Mouse (Mus musculus) liver, adult 2 months (tissue): ENCODE measurements around the gene Ddah2. TPM values are rescaled to one million over a fixed set of nuclear protein-coding genes. Genes with fewer than 3 reads are reported as not detected.

Experiments
- DNase-seq: peaks from one replicate; pipeline ENCODE4 v3.0.0-alpha.2; 2011; ENCODE audit warnings: low read depth, low spot score; ENCODE audit errors: extremely low read depth
- H3K27ac ChIP-seq: fragments of 200-500 bp; replicated peaks from 2 replicates; pipeline ENCODE4 v1.5.1; 2012; ENCODE audit warnings: low read depth, mild to moderate bottlenecking, control low read depth, inconsistent platforms, low read length; ENCODE audit not compliant: insufficient read depth
- H3K27me3 ChIP-seq: fragments of 200-500 bp; 2 replicates; pipeline ENCODE4 v1.6.1; 2012; ENCODE audit warnings: mild to moderate bottlenecking, moderate library complexity, low read length, inconsistent platforms; ENCODE audit not compliant: control insufficient read depth, insufficient read depth
- H3K36me3 ChIP-seq: fragments of 200-500 bp; 2 replicates; pipeline ENCODE4 v1.6.1; 2012; ENCODE audit warnings: low read length, inconsistent platforms; ENCODE audit not compliant: control insufficient read depth, insufficient read depth
- H3K4me1 ChIP-seq: fragments of 200-500 bp; 2 replicates; pipeline ENCODE4 v1.6.1; 2011; ENCODE audit warnings: low read length; ENCODE audit not compliant: control insufficient read depth, insufficient read depth
- H3K4me3 ChIP-seq: fragments of 200-500 bp; 2 replicates; pipeline ENCODE4 v1.5.1; 2011; ENCODE audit warnings: low read depth, mild to moderate bottlenecking, control low read depth, low read length, moderate library complexity; ENCODE audit not compliant: insufficient read depth
- H3K79me2 ChIP-seq: fragments of 200-500 bp; 2 replicates; pipeline ENCODE4 v1.6.1; 2012; ENCODE audit warnings: inconsistent platforms, mild to moderate bottlenecking, low read length, moderate library complexity; ENCODE audit not compliant: control insufficient read depth, insufficient read depth
- H3K9ac ChIP-seq: fragments of 200-500 bp; 2 replicates; pipeline ENCODE4 v1.6.1; 2012; ENCODE audit warnings: low read depth, mild to moderate bottlenecking, control low read depth, inconsistent platforms, low read length
- CTCF ChIP-seq: fragments of 200-500 bp; IDR thresholded peaks from 2 replicates; pipeline ENCODE4 v1.5.1; 2011; ENCODE audit warnings: low read depth, low read length, control low read depth
- POLR2A ChIP-seq: fragments of 200-500 bp; IDR thresholded peaks from 2 replicates; pipeline ENCODE4 v1.6.1; 2011; ENCODE audit warnings: low read length, control low read depth; ENCODE audit not compliant: insufficient read depth; ENCODE audit errors: extremely low read depth
- WGBS: fragments of 180-500 bp; shearing (Covaris S2); methylation state at CpG from one replicate; pipeline ENCODE4 v1.1.7; 2018; 5-methylcytosine and 5-hydroxymethylcytosine counted together
- polyA plus RNA-seq: library from polyadenylated mRNA; depleted of rRNA; stranded (reverse); fragments of >200 nt; gene quantifications from 2 replicates; pipeline ENCODE4 v1.2.3, GENCODE M21; 2012; rRNA removed
- total RNA-seq: library from RNA; depleted of rRNA; stranded (reverse); fragments of >200 nt; gene quantifications from 2 replicates; pipeline ENCODE4 v1.2.3, GENCODE M21; 2014; rRNA removed

Gene Ddah2
- total and polyA plus RNA-seq, 2 experiments: 3.0 to 3.9 TPM

- Histone ChIP-seq H3K27me3 (no peaks in the 10 kb centered on the region), H3K27ac (no peak overlapping the region), H3K79me2 (no peaks in the 10 kb centered on the region), H3K9ac (no peak overlapping the region), H3K4me1 (peaks cover 7% of the 10 kb centered on the region; the same call in 1 of the 2 replicates), H3K36me3 (peaks cover 8% of the 10 kb centered on the region), H3K4me3 (no peak overlapping the region)
- TF ChIP-seq POLR2A: no peak
- TF ChIP-seq CTCF: no peak
- 84% methylated on average over 6 of the region's 6 CpGs for WGBS
- DNase-seq: no peak
Measured at GRCm38 (mm10) chr17:35104754-35105153, 45.9 kb downstream of the Ddah2 start.

- Histone ChIP-seq H3K27me3 (no peaks in the 10 kb centered on the region), H3K36me3 (peaks cover 8% of the 10 kb centered on the region), H3K79me2 (no peaks in the 10 kb centered on the region), H3K9ac (no peak overlapping the region), H3K4me3 (no peak overlapping the region), H3K4me1 (peaks cover 7% of the 10 kb centered on the region; the same call in 1 of the 2 replicates), H3K27ac (no peak overlapping the region)
- DNase-seq: no peak
- TF ChIP-seq POLR2A (no peak), CTCF (peak; percentile 64)
- WGBS: 43% methylated on average over 13 of the region's 13 CpGs
Measured at GRCm38 (mm10) chr17:35105740-35106389, 47.0 kb downstream of the Ddah2 start.

- H3K36me3 ChIP-seq: peaks cover 5% of the 10 kb centered on the region; the same call in 1 of the 2 replicates
- no peak overlapping the region for H3K9ac ChIP-seq
- H3K27ac ChIP-seq: no peak overlapping the region
- peaks cover 7% of the 10 kb centered on the region; the same call in 1 of the 2 replicates for H3K4me1 ChIP-seq
- 80% methylated on average over 3 of the region's 3 CpGs for WGBS
- no peak for TF ChIP-seq POLR2A
- no peak for TF ChIP-seq CTCF
- no peak for DNase-seq
- H3K79me2 ChIP-seq: no peaks in the 10 kb centered on the region
- H3K4me3 ChIP-seq: no peak overlapping the region
- H3K27me3 ChIP-seq: no peaks in the 10 kb centered on the region
Measured at GRCm38 (mm10) chr17:35106522-35106921, 47.7 kb downstream of the Ddah2 start.

GRCm38 (mm10) chr17:35108097-35108496, 49.3 kb downstream of the Ddah2 start, which contains the start of gene Ly6g5c:
Gene Ly6g5c, plus strand, starts transcription at chr17:35108279.
- 88% methylated on average over 6 of the region's 6 CpGs for WGBS
- H3K36me3 ChIP-seq: no peaks in the 10 kb centered on the region
- H3K4me1 ChIP-seq: peaks cover 4% of the 10 kb centered on the region; the same call in 1 of the 2 replicates
- no peak for TF ChIP-seq CTCF
- no peak for TF ChIP-seq POLR2A
- DNase-seq: no peak
- H3K27ac ChIP-seq: no peak within 1 kb of the TSS
- no peak within 1 kb of the TSS for H3K4me3 ChIP-seq
- no peaks in the 10 kb centered on the region for H3K27me3 ChIP-seq
- H3K79me2 ChIP-seq: no peaks in the 10 kb centered on the region
- no peak within 1 kb of the TSS for H3K9ac ChIP-seq

Other genes starting within 250 kb of the Ddah2 start
Only the 30 nearest of the 45 such genes appear.
- gene Slc44a4, start 144.6 kb upstream of the Ddah2 start, total RNA-seq: 0.13 and 0.18 TPM in 2 replicates
- 0.34 and 0.35 TPM in 2 replicates for gene Slc44a4, start 144.6 kb upstream of the Ddah2 start, polyA plus RNA-seq
- gene Neu1, start 127.8 kb upstream of the Ddah2 start, total RNA-seq: 27.6 and 36.8 TPM in 2 replicates
- 52.5 and 62.5 TPM in 2 replicates for gene Neu1, start 127.8 kb upstream of the Ddah2 start, polyA plus RNA-seq
- 3.6 and 10.1 TPM in 2 replicates for gene Hspa1b, start 99.8 kb upstream of the Ddah2 start, total RNA-seq
- 10.0 and 11.2 TPM in 2 replicates for gene Hspa1b, start 99.8 kb upstream of the Ddah2 start, polyA plus RNA-seq
- gene Gm20481, start 89.1 kb upstream of the Ddah2 start, total RNA-seq: not detected in 2 replicates
- gene Gm20481, start 89.1 kb upstream of the Ddah2 start, polyA plus RNA-seq: not detected in 2 replicates
- 0.18 and 0.60 TPM in 2 replicates for gene Hspa1a, start 86.9 kb upstream of the Ddah2 start, total RNA-seq
- gene Hspa1a, start 86.9 kb upstream of the Ddah2 start, polyA plus RNA-seq: 0.45 TPM in 2 replicates
- gene Hspa1l, start 86.3 kb upstream of the Ddah2 start, total RNA-seq: 0.18 TPM in 1 of 2 replicates, not detected in the other
- gene Hspa1l, start 86.3 kb upstream of the Ddah2 start, polyA plus RNA-seq: 0.05 TPM in 1 of 2 replicates, not detected in the other
- 7.9 and 11.1 TPM in 2 replicates for gene Lsm2, start 77.2 kb upstream of the Ddah2 start, total RNA-seq
- gene Lsm2, start 77.2 kb upstream of the Ddah2 start, polyA plus RNA-seq: 55.1 and 63.0 TPM in 2 replicates
- gene Vars, start 58.0 kb upstream of the Ddah2 start, total RNA-seq: 11.8 and 27.5 TPM in 2 replicates
- gene Vars, start 58.0 kb upstream of the Ddah2 start, polyA plus RNA-seq: 39.8 and 52.7 TPM in 2 replicates
- gene Vwa7, start 42.5 kb upstream of the Ddah2 start, total RNA-seq: 0.07 and 0.09 TPM in 2 replicates
- gene Vwa7, start 42.5 kb upstream of the Ddah2 start, polyA plus RNA-seq: 0.16 and 0.27 TPM in 2 replicates
- gene Sapcd1, start 31.0 kb upstream of the Ddah2 start, total RNA-seq: 0.54 TPM in 1 of 2 replicates, not detected in the other
- gene Sapcd1, start 31.0 kb upstream of the Ddah2 start, polyA plus RNA-seq: 0.66 TPM in 1 of 2 replicates, not detected in the other
- 1.0 and 2.0 TPM in 2 replicates for gene Msh5, start 12.3 kb upstream of the Ddah2 start, total RNA-seq
- 1.1 and 3.9 TPM in 2 replicates for gene Msh5, start 12.3 kb upstream of the Ddah2 start, polyA plus RNA-seq
- gene Clic1, start 9.1 kb upstream of the Ddah2 start, total RNA-seq: 15.9 and 20.3 TPM in 2 replicates
- gene Clic1, start 9.1 kb upstream of the Ddah2 start, polyA plus RNA-seq: 12.2 and 16.8 TPM in 2 replicates
- not detected in 2 replicates for gene Ly6g6c, start 6.4 kb downstream of the Ddah2 start, total RNA-seq
- not detected in 2 replicates for gene Ly6g6c, start 6.4 kb downstream of the Ddah2 start, polyA plus RNA-seq
- gene Mpig6b, start 7.1 kb downstream of the Ddah2 start, total RNA-seq: 0.18 TPM in 1 of 2 replicates, not detected in the other
- gene Mpig6b, start 7.1 kb downstream of the Ddah2 start, polyA plus RNA-seq: 0.06 TPM in 1 of 2 replicates, not detected in the other
- gene Ly6g6e, start 17.9 kb downstream of the Ddah2 start, total RNA-seq: 0.37 TPM in 1 of 2 replicates, not detected in the other
- gene Ly6g6e, start 17.9 kb downstream of the Ddah2 start, polyA plus RNA-seq: 0.33 and 0.35 TPM in 2 replicates
- gene Ly6g6d, start 19.0 kb downstream of the Ddah2 start, total RNA-seq: 0.47 TPM in 1 of 2 replicates, not detected in the other
- 0.24 and 0.67 TPM in 2 replicates for gene Ly6g6d, start 19.0 kb downstream of the Ddah2 start, polyA plus RNA-seq
- gene Ly6g6f, start 26.6 kb downstream of the Ddah2 start, total RNA-seq: not detected in 2 replicates
- 0.07 TPM in 2 replicates for gene Ly6g6f, start 26.6 kb downstream of the Ddah2 start, polyA plus RNA-seq
- gene Abhd16a, start 30.2 kb downstream of the Ddah2 start, total RNA-seq: 62.2 and 63.3 TPM in 2 replicates
- gene Abhd16a, start 30.2 kb downstream of the Ddah2 start, polyA plus RNA-seq: 78.4 and 83.0 TPM in 2 replicates
- gene Ly6g5c, start 49.2 kb downstream of the Ddah2 start, total RNA-seq: not detected in 2 replicates
- gene Ly6g5c, start 49.2 kb downstream of the Ddah2 start, polyA plus RNA-seq: not detected in 2 replicates
- gene Ly6g5b, start 56.4 kb downstream of the Ddah2 start, total RNA-seq: 0.40 and 0.46 TPM in 2 replicates
- gene Ly6g5b, start 56.4 kb downstream of the Ddah2 start, polyA plus RNA-seq: 0.26 and 0.62 TPM in 2 replicates
- gene Gpank1, start 62.4 kb downstream of the Ddah2 start, total RNA-seq: 9.6 and 9.8 TPM in 2 replicates
- 10.5 and 11.4 TPM in 2 replicates for gene Gpank1, start 62.4 kb downstream of the Ddah2 start, polyA plus RNA-seq
- 60.9 and 111 TPM in 2 replicates for gene Csnk2b, start 63.0 kb downstream of the Ddah2 start, total RNA-seq
- 215 and 228 TPM in 2 replicates for gene Csnk2b, start 63.0 kb downstream of the Ddah2 start, polyA plus RNA-seq
- 9.8 and 11.4 TPM in 2 replicates for gene D17H6S53E, start 67.3 kb downstream of the Ddah2 start, total RNA-seq
- 12.4 and 18.3 TPM in 2 replicates for gene D17H6S53E, start 67.3 kb downstream of the Ddah2 start, polyA plus RNA-seq
- 432 and 465 TPM in 2 replicates for gene Apom, start 73.0 kb downstream of the Ddah2 start, total RNA-seq
- 510 and 575 TPM in 2 replicates for gene Apom, start 73.0 kb downstream of the Ddah2 start, polyA plus RNA-seq
- 28.1 and 40.9 TPM in 2 replicates for gene Bag6, start 76.1 kb downstream of the Ddah2 start, total RNA-seq
- 88.4 and 119 TPM in 2 replicates for gene Bag6, start 76.1 kb downstream of the Ddah2 start, polyA plus RNA-seq
- 12.4 and 23.2 TPM in 2 replicates for gene Prrc2a, start 105.9 kb downstream of the Ddah2 start, total RNA-seq
- gene Prrc2a, start 105.9 kb downstream of the Ddah2 start, polyA plus RNA-seq: 103 and 144 TPM in 2 replicates
- 8.6 and 13.3 TPM in 2 replicates for gene Aif1, start 117.0 kb downstream of the Ddah2 start, total RNA-seq
- 1.6 and 2.5 TPM in 2 replicates for gene Aif1, start 117.0 kb downstream of the Ddah2 start, polyA plus RNA-seq
- 10.2 and 13.0 TPM in 2 replicates for gene Lst1, start 129.4 kb downstream of the Ddah2 start, total RNA-seq
- gene Lst1, start 129.4 kb downstream of the Ddah2 start, polyA plus RNA-seq: 5.9 and 11.8 TPM in 2 replicates
- 1.8 and 3.0 TPM in 2 replicates for gene Ltb, start 135.4 kb downstream of the Ddah2 start, total RNA-seq
- gene Ltb, start 135.4 kb downstream of the Ddah2 start, polyA plus RNA-seq: 2.6 and 4.7 TPM in 2 replicates
- gene Tnf, start 143.0 kb downstream of the Ddah2 start, total RNA-seq: 0.13 TPM in 1 of 2 replicates, not detected in the other
- gene Tnf, start 143.0 kb downstream of the Ddah2 start, polyA plus RNA-seq: 0.15 and 0.29 TPM in 2 replicates